Mouse (Mus musculus) adrenal gland, adult 8-10 months (tissue): ENCODE data around the gene Tsen2. TPM values are rescaled to one million over a fixed set of nuclear protein-coding genes. Genes with fewer than 3 reads are reported as not detected.

ENCODE experiments used
- DNase-seq: peaks from one replicate; pipeline ENCODE4 v3.0.0; 2022
- total RNA-seq, 4 experiments: library from RNA; stranded (reverse); gene quantifications; 2 replicates each; pipeline ENCODE4 v1.2.4; 2022

Gene Tsen2
- total RNA-seq, 4 experiments from 2014 or later, result 9.1 to 19.9 (median 15.2) TPM

- no peak for DNase-seq
Observed at GRCm38 (mm10) chr6:115541676-115542275, 2.7 kb upstream of the Tsen2 start.

- DNase-seq, result no peak
Observed at GRCm38 (mm10) chr6:115542341-115542740, 2.1 kb upstream of the Tsen2 start.

GRCm38 (mm10) chr6:115546276-115546675, 1.8 kb downstream of the Tsen2 start:
- DNase-seq, result no peak

GRCm38 (mm10) chr6:115555485-115555884, 11.0 kb downstream of the Tsen2 start:
- no peak for DNase-seq

- DNase-seq, result no peak
Observed at GRCm38 (mm10) chr6:115558176-115558575, 13.7 kb downstream of the Tsen2 start.

- no peak for DNase-seq
Observed at GRCm38 (mm10) chr6:115559651-115560632, 15.5 kb downstream of the Tsen2 start.

GRCm38 (mm10) chr6:115565479-115566045, 21.1 kb downstream of the Tsen2 start:
- DNase-seq, result no peak

GRCm38 (mm10) chr6:115574171-115574570, 29.7 kb downstream of the Tsen2 start:
- no peak for DNase-seq

- no peak for DNase-seq
Observed at GRCm38 (mm10) chr6:115577407-115577806, 32.9 kb downstream of the Tsen2 start.

- no peak for DNase-seq
Observed at GRCm38 (mm10) chr6:115577941-115578340, 33.5 kb downstream of the Tsen2 start.

- no peak for DNase-seq
Observed at GRCm38 (mm10) chr6:115580810-115581209, 36.3 kb downstream of the Tsen2 start.

GRCm38 (mm10) chr6:115582328-115583115, 38.1 kb downstream of the Tsen2 start:
- no peak for DNase-seq

- no peak for DNase-seq
Observed at GRCm38 (mm10) chr6:115583430-115584125, 39.1 kb downstream of the Tsen2 start.

GRCm38 (mm10) chr6:115584176-115584575, 39.7 kb downstream of the Tsen2 start:
- no peak for DNase-seq

- DNase-seq, result no peak
Observed at GRCm38 (mm10) chr6:115586321-115586720, 41.9 kb downstream of the Tsen2 start.

- DNase-seq, result no peak
Observed at GRCm38 (mm10) chr6:115591692-115592359, 47.4 kb downstream of the Tsen2 start.

- no peak for DNase-seq
Observed at GRCm38 (mm10) chr6:115592458-115592857, 48.0 kb downstream of the Tsen2 start, which contains the start of gene Mkrn2os. Gene Mkrn2os (minus strand): TSS chr6:115592576.

GRCm38 (mm10) chr6:115593252-115593651, 48.8 kb downstream of the Tsen2 start:
- DNase-seq, result no peak

- no peak for DNase-seq
Observed at GRCm38 (mm10) chr6:115594463-115594862, 50.0 kb downstream of the Tsen2 start.

GRCm38 (mm10) chr6:115595667-115596066, 51.2 kb downstream of the Tsen2 start:
- no peak for DNase-seq

- no peak for DNase-seq
Observed at GRCm38 (mm10) chr6:115601322-115601714, 56.9 kb downstream of the Tsen2 start.
